Mouse (Mus musculus) heart, embryonic 13.5 days (tissue): ENCODE measurements around the gene Mbnl2. TPM values are rescaled to one million over a fixed set of nuclear protein-coding genes. Genes with fewer than 3 reads are reported as not detected.

Source experiments
- ATAC-seq: fragments of 200-750 bp; cut with Nextera tagmentation; 2 replicates; pipeline ENCODE4 v1.8.0; 2017; ENCODE audit warnings: moderate TSS enrichment; ENCODE audit not compliant: insufficient number of reproducible peaks, low FRiP score, low TSS enrichment; ENCODE audit errors: extremely low read depth
- H3K27ac ChIP-seq: fragments of 300-500 bp; sonication (generic); replicated peaks from 2 replicates; pipeline ENCODE4 v1.5.1; 2015; ENCODE audit warnings: moderate library complexity, mild to moderate bottlenecking, inconsistent platforms
- H3K27me3 ChIP-seq: fragments of 300-500 bp; sonication (generic); replicated peaks from 2 replicates; pipeline ENCODE4 v1.6.1; 2015; ENCODE audit warnings: mild to moderate bottlenecking, inconsistent platforms
- H3K36me3 ChIP-seq: fragments of 300-500 bp; sonication (generic); 2 replicates; pipeline ENCODE4 v1.6.1; 2015; ENCODE audit warnings: mild to moderate bottlenecking, inconsistent platforms
- H3K4me1 ChIP-seq: fragments of 300-500 bp; sonication (generic); 2 replicates; pipeline ENCODE4 v1.6.1; 2015; ENCODE audit warnings: inconsistent platforms
- H3K4me2 ChIP-seq: fragments of 300-500 bp; sonication (generic); 2 replicates; pipeline ENCODE4 v1.6.1; 2015; ENCODE audit warnings: inconsistent platforms, mild to moderate bottlenecking, moderate library complexity
- H3K4me3 ChIP-seq: fragments of 300-500 bp; sonication (generic); 2 replicates; pipeline ENCODE4 v1.5.1; 2015; ENCODE audit warnings: moderate library complexity, mild to moderate bottlenecking, inconsistent platforms
- H3K9ac ChIP-seq: fragments of 300-500 bp; sonication (generic); 2 replicates; pipeline ENCODE4 v1.6.1; 2015; ENCODE audit warnings: inconsistent platforms, mild to moderate bottlenecking, moderate library complexity
- H3K9me3 ChIP-seq: fragments of 300-500 bp; sonication (generic); 2 replicates; pipeline ENCODE4 v1.6.1; 2016; ENCODE audit warnings: inconsistent platforms
- WGBS: fragments of 180-500 bp; shearing (Covaris S2); methylation state at CpG from one replicate; pipeline ENCODE4 v1.1.7; 2015; ENCODE audit warnings: mixed read lengths; 5-methylcytosine and 5-hydroxymethylcytosine counted together
- polyA plus RNA-seq: library from polyadenylated mRNA; unstranded; fragments of >200 nt; fragmentation: Nextera tagmentation; extraction: Ambion mirVana; gene quantifications from 2 replicates; pipeline ENCODE4 v1.2.1, GENCODE M21; 2015

Gene Mbnl2
- polyA plus RNA-seq, 1 experiment from 2014 or later, result 88.9 TPM

GRCm38 (mm10) chr14:120478641-120479341 lies 203.3 kb downstream of the Mbnl2 start:
- H3K4me1 ChIP-seq, result peaks cover 33% of the 10 kb centered on the region
- peak overlapping the region; percentile 88 for H3K4me2 ChIP-seq
- H3K36me3 ChIP-seq, result peaks cover 18% of the 10 kb centered on the region
- peak overlapping the region; percentile 88 for H3K9ac ChIP-seq
- ATAC-seq, result peak; percentile 6; the same call in 1 of the 2 replicates
- peak overlapping the region; percentile 94 for H3K27ac ChIP-seq
- peak overlapping the region; percentile 86 for H3K4me3 ChIP-seq
- no peaks in the 10 kb centered on the region for H3K9me3 ChIP-seq
- H3K27me3 ChIP-seq, result no peaks in the 10 kb centered on the region
- WGBS, result under 1% methylated on average over 55 of the region's 62 CpGs

DNA sequence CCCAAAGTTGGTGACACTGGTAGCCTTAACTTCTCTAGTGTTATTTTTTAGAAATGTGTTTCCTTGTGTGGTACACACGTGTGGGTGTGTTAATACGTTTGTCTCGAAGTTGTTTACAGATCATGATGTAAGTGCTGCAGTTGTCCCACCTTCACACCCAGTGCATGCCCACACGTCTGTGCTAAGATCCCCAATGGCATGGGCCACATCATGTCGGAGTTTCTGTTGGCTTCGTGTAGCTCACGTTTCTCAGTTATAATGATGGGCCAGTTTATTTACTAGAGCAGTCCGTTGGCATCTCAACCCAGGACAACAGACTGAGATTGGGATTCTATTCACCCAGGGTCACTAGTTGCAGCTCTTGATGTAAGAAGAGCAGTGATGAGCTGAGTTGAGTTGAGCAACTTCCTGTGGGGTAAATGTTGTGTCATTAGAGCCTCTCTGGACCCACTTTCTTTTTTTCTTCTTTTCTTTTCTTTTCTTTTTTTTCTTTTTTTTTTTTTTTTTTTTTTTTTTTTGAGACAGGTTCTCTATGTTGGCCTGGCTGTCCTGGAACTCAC lies 205.0 kb downstream of the Mbnl2 start:
- 75% methylated on average over 8 of the region's 8 CpGs for WGBS
- peaks cover 33% of the 10 kb centered on the region for H3K4me1 ChIP-seq
- H3K27ac ChIP-seq, result no peak overlapping the region
- peaks cover 18% of the 10 kb centered on the region for H3K36me3 ChIP-seq
- no peak for ATAC-seq
- H3K27me3 ChIP-seq, result no peaks in the 10 kb centered on the region
- H3K4me3 ChIP-seq, result peak overlapping the region; percentile 86
- H3K4me2 ChIP-seq, result peak overlapping the region; percentile 88
- no peaks in the 10 kb centered on the region for H3K9me3 ChIP-seq
- peak overlapping the region; percentile 33; the same call in 1 of the 2 replicates for H3K9ac ChIP-seq

GRCm38 (mm10) chr14:120480927-120481326 lies 205.5 kb downstream of the Mbnl2 start:
- H3K9me3 ChIP-seq, result no peaks in the 10 kb centered on the region
- peak overlapping the region; percentile 88 for H3K4me2 ChIP-seq
- no peak for ATAC-seq
- H3K9ac ChIP-seq, result no peak overlapping the region
- 89% methylated on average over 4 of the region's 4 CpGs for WGBS
- no peak overlapping the region for H3K27ac ChIP-seq
- H3K4me3 ChIP-seq, result peak overlapping the region; percentile 20; the same call in 1 of the 2 replicates
- H3K27me3 ChIP-seq, result no peaks in the 10 kb centered on the region
- peaks cover 33% of the 10 kb centered on the region for H3K4me1 ChIP-seq
- peaks cover 18% of the 10 kb centered on the region for H3K36me3 ChIP-seq

Other genes with a start within 250 kb of the Mbnl2 start
- not detected in 2 replicates for gene Oxgr1, start 233.2 kb upstream of the Mbnl2 start, polyA plus RNA-seq
- gene Rap2a, start 202.8 kb downstream of the Mbnl2 start, polyA plus RNA-seq, result 7.8 and 10.5 TPM in 2 replicates